Mouse (Mus musculus): ENCODE results near the gene 1700025C18Rik. TPM values are rescaled to one million over a fixed set of nuclear protein-coding genes. Genes with fewer than 3 reads are reported as not detected.

Gene 1700025C18Rik
- polyA plus RNA-seq, 1 experiment from 2014 or later, result not detected

- no peaks in the 10 kb centered on the region for H3K36me3 ChIP-seq (ENCODE audit: control insufficient read depth, insufficient read depth, low read length)
- H3K27ac ChIP-seq (ENCODE audit: low read depth, low read length), result no peak overlapping the region
- WGBS, result 55% methylated on average over 11 of the region's 11 CpGs
- H3K9me3 ChIP-seq (ENCODE audit: control insufficient read depth, low read length), result no peaks in the 10 kb centered on the region
- H3K4me1 ChIP-seq (replicated peaks; ENCODE audit: control insufficient read depth, insufficient read depth, low read length), result peaks cover 11% of the 10 kb centered on the region
- H3K4me3 ChIP-seq (ENCODE audit: low read depth, low read length), result no peak overlapping the region
- H3K4me2 ChIP-seq (replicated peaks; ENCODE audit: low read depth, low read length), result no peak overlapping the region
- DNase-seq (ENCODE audit: low spot score) (no peak), ATAC-seq (ENCODE audit: low FRiP score) (no peak)
- no peak overlapping the region for H3K9ac ChIP-seq (ENCODE audit: low read depth, low read length)
- H3K27me3 ChIP-seq (ENCODE audit: control insufficient read depth, insufficient read depth, low read length), result peaks cover 27% of the 10 kb centered on the region
These were observed 16.3 kb downstream of the 1700025C18Rik start for GRCm38 (mm10) chr2:165074081-165074884.

GRCm38 (mm10) chr2:165073381-165073781 lies 17.2 kb downstream of the 1700025C18Rik start:
- 22% methylated on average over 9 of the region's 9 CpGs for WGBS
- peaks cover 22% of the 10 kb centered on the region for H3K27me3 ChIP-seq (ENCODE audit: control insufficient read depth, insufficient read depth, low read length)

GRCm38 (mm10) chr2:165070096-165070816 lies 20.3 kb downstream of the 1700025C18Rik start:
- Histone ChIP-seq H3K4me3 (ENCODE audit: low read depth, low read length) (no peak overlapping the region), H3K27me3 (ENCODE audit: control insufficient read depth, insufficient read depth, low read length) (peaks cover 10% of the 10 kb centered on the region), H3K9me3 (ENCODE audit: control insufficient read depth, low read length) (no peaks in the 10 kb centered on the region), H3K36me3 (ENCODE audit: control insufficient read depth, insufficient read depth, low read length) (no peaks in the 10 kb centered on the region), H3K27ac (ENCODE audit: low read depth, low read length) (no peak overlapping the region), H3K4me2 (replicated peaks; ENCODE audit: low read depth, low read length) (peak overlapping the region; percentile 28; the same call in 1 of the 2 replicates), H3K9ac (ENCODE audit: low read depth, low read length) (peak overlapping the region; percentile 19; the same call in 1 of the 2 replicates), H3K4me1 (replicated peaks; ENCODE audit: control insufficient read depth, insufficient read depth, low read length) (no peaks in the 10 kb centered on the region)
- ATAC-seq (ENCODE audit: low FRiP score) (peak; percentile 35; the same call in 1 of the 2 replicates), DNase-seq (ENCODE audit: low spot score) (peak; percentile 84)
- WGBS, result 19% methylated on average over 23 of the region's 23 CpGs

More at GRCm38 (mm10) chr2:165073381-165073781, 17.2 kb downstream of the 1700025C18Rik start:
- H3K27ac ChIP-seq (ENCODE audit: low read depth, low read length), result no peak overlapping the region
- DNase-seq (ENCODE audit: low spot score) (no peak), ATAC-seq (ENCODE audit: low FRiP score) (no peak)
- H3K36me3 ChIP-seq (ENCODE audit: control insufficient read depth, insufficient read depth, low read length), result no peaks in the 10 kb centered on the region
- no peaks in the 10 kb centered on the region for H3K9me3 ChIP-seq (ENCODE audit: control insufficient read depth, low read length)
- peaks cover 11% of the 10 kb centered on the region for H3K4me1 ChIP-seq (replicated peaks; ENCODE audit: control insufficient read depth, insufficient read depth, low read length)
- H3K4me2 ChIP-seq (replicated peaks; ENCODE audit: low read depth, low read length), result no peak overlapping the region
- H3K4me3 ChIP-seq (ENCODE audit: low read depth, low read length), result no peak overlapping the region
- no peak overlapping the region for H3K9ac ChIP-seq (ENCODE audit: low read depth, low read length)

GRCm38 (mm10) chr2:165068806-165069205 lies 21.7 kb downstream of the 1700025C18Rik start:
- no peak overlapping the region for H3K4me2 ChIP-seq (replicated peaks; ENCODE audit: low read depth, low read length)
- no peaks in the 10 kb centered on the region for H3K4me1 ChIP-seq (replicated peaks; ENCODE audit: control insufficient read depth, insufficient read depth, low read length)
- DNase-seq (ENCODE audit: low spot score) (no peak), ATAC-seq (ENCODE audit: low FRiP score) (no peak)
- no peaks in the 10 kb centered on the region for H3K36me3 ChIP-seq (ENCODE audit: control insufficient read depth, insufficient read depth, low read length)
- H3K27ac ChIP-seq (ENCODE audit: low read depth, low read length), result no peak overlapping the region
- WGBS, result 67% methylated on average over 2 of the region's 2 CpGs
- no peak overlapping the region for H3K4me3 ChIP-seq (ENCODE audit: low read depth, low read length)
- H3K9me3 ChIP-seq (ENCODE audit: control insufficient read depth, low read length), result no peaks in the 10 kb centered on the region
- no peak overlapping the region for H3K9ac ChIP-seq (ENCODE audit: low read depth, low read length)
- peaks cover 4% of the 10 kb centered on the region for H3K27me3 ChIP-seq (ENCODE audit: control insufficient read depth, insufficient read depth, low read length)

GRCm38 (mm10) chr2:165064489-165064888 lies 26.1 kb downstream of the 1700025C18Rik start:
- Histone ChIP-seq H3K27ac (ENCODE audit: low read depth, low read length) (no peak overlapping the region), H3K4me2 (replicated peaks; ENCODE audit: low read depth, low read length) (no peak overlapping the region), H3K27me3 (ENCODE audit: control insufficient read depth, insufficient read depth, low read length) (no peaks in the 10 kb centered on the region), H3K36me3 (ENCODE audit: control insufficient read depth, insufficient read depth, low read length) (no peaks in the 10 kb centered on the region), H3K4me1 (replicated peaks; ENCODE audit: control insufficient read depth, insufficient read depth, low read length) (no peaks in the 10 kb centered on the region), H3K9ac (ENCODE audit: low read depth, low read length) (no peak overlapping the region), H3K4me3 (ENCODE audit: low read depth, low read length) (no peak overlapping the region), H3K9me3 (ENCODE audit: control insufficient read depth, low read length) (no peaks in the 10 kb centered on the region)
- 76% methylated on average over 7 of the region's 7 CpGs for WGBS
- DNase-seq (ENCODE audit: low spot score), result no peak
- ATAC-seq (ENCODE audit: low FRiP score), result no peak

- Histone ChIP-seq H3K27ac (ENCODE audit: low read depth, low read length) (no peak overlapping the region), H3K9me3 (ENCODE audit: control insufficient read depth, low read length) (no peaks in the 10 kb centered on the region), H3K27me3 (ENCODE audit: control insufficient read depth, insufficient read depth, low read length) (no peaks in the 10 kb centered on the region), H3K36me3 (ENCODE audit: control insufficient read depth, insufficient read depth, low read length) (no peaks in the 10 kb centered on the region), H3K4me3 (ENCODE audit: low read depth, low read length) (no peak overlapping the region), H3K4me2 (replicated peaks; ENCODE audit: low read depth, low read length) (no peak overlapping the region), H3K4me1 (replicated peaks; ENCODE audit: control insufficient read depth, insufficient read depth, low read length) (no peaks in the 10 kb centered on the region), H3K9ac (ENCODE audit: low read depth, low read length) (no peak overlapping the region)
- ATAC-seq (ENCODE audit: low FRiP score) (no peak), DNase-seq (ENCODE audit: low spot score) (no peak)
- WGBS, result 88% methylated on average over 16 of the region's 16 CpGs
These were observed 28.7 kb downstream of the 1700025C18Rik start for GRCm38 (mm10) chr2:165061638-165062433.

- no peak for DNase-seq (ENCODE audit: low spot score)
- no peak for ATAC-seq (ENCODE audit: low FRiP score)
- Histone ChIP-seq H3K4me2 (replicated peaks; ENCODE audit: low read depth, low read length) (no peak overlapping the region), H3K36me3 (ENCODE audit: control insufficient read depth, insufficient read depth, low read length) (no peaks in the 10 kb centered on the region), H3K27ac (ENCODE audit: low read depth, low read length) (no peak overlapping the region), H3K4me3 (ENCODE audit: low read depth, low read length) (no peak overlapping the region), H3K4me1 (replicated peaks; ENCODE audit: control insufficient read depth, insufficient read depth, low read length) (no peaks in the 10 kb centered on the region), H3K9me3 (ENCODE audit: control insufficient read depth, low read length) (no peaks in the 10 kb centered on the region), H3K27me3 (ENCODE audit: control insufficient read depth, insufficient read depth, low read length) (0 out of 2 replicates have a peak, but pooled peaks cover 2% of the 10 kb centered on the region), H3K9ac (ENCODE audit: low read depth, low read length) (no peak overlapping the region)
- WGBS, result 95% methylated on average over 4 of the region's 4 CpGs
These were observed 30.6 kb downstream of the 1700025C18Rik start for GRCm38 (mm10) chr2:165059961-165060360.

GRCm38 (mm10) chr2:165056377-165057085 lies 34.0 kb downstream of the 1700025C18Rik start:
- no peak overlapping the region for H3K4me2 ChIP-seq (replicated peaks; ENCODE audit: low read depth, low read length)
- no peak overlapping the region for H3K4me3 ChIP-seq (ENCODE audit: low read depth, low read length)
- H3K27ac ChIP-seq (ENCODE audit: low read depth, low read length), result no peak overlapping the region
- 81% methylated on average over 14 of the region's 14 CpGs for WGBS
- no peaks in the 10 kb centered on the region for H3K4me1 ChIP-seq (replicated peaks; ENCODE audit: control insufficient read depth, insufficient read depth, low read length)
- DNase-seq (ENCODE audit: low spot score) (no peak), ATAC-seq (ENCODE audit: low FRiP score) (no peak)
- no peaks in the 10 kb centered on the region for H3K9me3 ChIP-seq (ENCODE audit: control insufficient read depth, low read length)
- no peak overlapping the region for H3K9ac ChIP-seq (ENCODE audit: low read depth, low read length)
- 0 out of 2 replicates have a peak, but pooled peaks cover 2% of the 10 kb centered on the region for H3K27me3 ChIP-seq (ENCODE audit: control insufficient read depth, insufficient read depth, low read length)
- H3K36me3 ChIP-seq (ENCODE audit: control insufficient read depth, insufficient read depth, low read length), result no peaks in the 10 kb centered on the region
